8 mouse cellular contexts compared by ENCODE assay signal in genomic region chr13:54765281-54766191, GRCm38 (mm10). TPM values are rescaled to one million over a fixed set of nuclear protein-coding genes. Genes with fewer than 3 reads are reported as not detected.
DNase-seq lines count a peak whose midpoint lies in the region; ATAC-seq and TF ChIP-seq lines count a peak whose summit lies in the region.

No protein-coding gene starts in this region.

- 0 out of 2 replicates have a peak, but pooled peaks cover 1% of the 10 kb centered on the region for H3K9me3 ChIP-seq in liver, embryonic 12.5 days (replicated peaks)

- ATAC-seq in liver, embryonic 12.5 days: no peak
- ATAC-seq in megakaryocyte progenitor cell, adult 5-6 weeks (replicated peaks; ENCODE audit: poor library complexity): no peak

- no peak for TF ChIP-seq CTCF in embryonic fibroblast, embryonic 13.5 days (IDR thresholded peaks at IDR 0.05; ENCODE audit: borderline replicate concordance, insufficient read depth, low read length)

- H3K9ac ChIP-seq in liver, embryonic 12.5 days: no peak overlapping the region

- H3K4me1 ChIP-seq in embryonic fibroblast, embryonic 13.5 days (ENCODE audit: control insufficient read depth, insufficient read depth, low read length): no peaks in the 10 kb centered on the region
- peaks cover 10% of the 10 kb centered on the region; the same call in 1 of the 2 replicates for H3K4me1 ChIP-seq in liver, embryonic 12.5 days

- 0 out of 2 replicates have a peak overlapping the region, but pooled peaks have one; percentile 2 for H3K4me3 ChIP-seq in embryonic fibroblast, embryonic 13.5 days (ENCODE audit: insufficient read depth, low read length)
- H3K4me3 ChIP-seq in liver, embryonic 12.5 days: peak overlapping the region; percentile 20

- peaks cover 71% of the 10 kb centered on the region for H3K27me3 ChIP-seq in liver, embryonic 12.5 days (replicated peaks)

- peak; percentile 36 to 54 for DNase-seq in layer of hippocampus, postnatal 10 days (ENCODE audit: low spot score in 2 of 2)
- no peak for DNase-seq in layer of hippocampus, adult 18-20 months (ENCODE audit: low spot score in 2 of 2)
- DNase-seq in cerebellum, adult 11 months: peak; percentile 60
- DNase-seq in adrenal gland, postnatal 36 days: no peak
- no peak for DNase-seq in retina, embryonic 14.5 days (ENCODE audit: low spot score)

- no peak for TF ChIP-seq POLR2A in embryonic fibroblast, embryonic 13.5 days (IDR thresholded peaks at IDR 0.05; ENCODE audit: low read depth, low read length)

- no peak overlapping the region for H3K27ac ChIP-seq in embryonic fibroblast, embryonic 13.5 days (ENCODE audit: insufficient read depth, low read length)
- no peak overlapping the region for H3K27ac ChIP-seq in liver, embryonic 12.5 days

- no peaks in the 10 kb centered on the region for H3K36me3 ChIP-seq in liver, embryonic 12.5 days

- H3K4me2 ChIP-seq in liver, embryonic 12.5 days: peak overlapping the region; percentile 47

- 6% methylated on average over 44 of the region's 44 CpGs for WGBS in liver, embryonic 12.5 days (ENCODE audit: insufficient replicate concordance)

RNA-seq across cellular contexts. Expression of gene Sncb, which starts 0.9 kb away (rescaled TPM):
- total RNA-seq in layer of hippocampus, postnatal 10 days (2021): 100 to 1,000 TPM; 503 to 525 TPM
- 100 to 1,000 TPM; 687 to 705 TPM for total RNA-seq in layer of hippocampus, adult 18-20 months (2021)
- not detected in 2 replicates for polyA plus RNA-seq in embryonic fibroblast, embryonic 13.5 days (2011; ENCODE audit: insufficient read length, low read depth, missing spikeins)
- not detected in 2 replicates for polyA plus RNA-seq in liver, embryonic 12.5 days (2016; fragmentation: Nextera tagmentation; extraction: Ambion mirVana)
- total RNA-seq in megakaryocyte progenitor cell, adult 5-6 weeks (2015): not detected in 2 replicates
- total RNA-seq in megakaryocyte progenitor cell, adult 5-6 weeks (2017): not detected in 2 replicates
- total RNA-seq in adrenal gland, postnatal 36 days (2021): 1 to 10 TPM; 1.1 to 1.9 TPM

RNA-seq across cellular contexts. Expression of gene Gprin1, which starts 15.9 kb away (rescaled TPM):
- total RNA-seq in layer of hippocampus, postnatal 10 days (2021): 100 to 1,000 TPM; 204 TPM
- 100 to 1,000 TPM; 146 to 150 TPM for total RNA-seq in layer of hippocampus, adult 18-20 months (2021)
- 0.42 and 0.61 TPM in 2 replicates for polyA plus RNA-seq in embryonic fibroblast, embryonic 13.5 days (2011; ENCODE audit: insufficient read length, low read depth, missing spikeins)
- polyA plus RNA-seq in liver, embryonic 12.5 days (2016; fragmentation: Nextera tagmentation; extraction: Ambion mirVana): 0.23 and 0.35 TPM in 2 replicates
- not detected in 2 replicates for total RNA-seq in megakaryocyte progenitor cell, adult 5-6 weeks (2015)
- not detected in 2 replicates for total RNA-seq in megakaryocyte progenitor cell, adult 5-6 weeks (2017)
- total RNA-seq in adrenal gland, postnatal 36 days (2021): 1 to 10 TPM; 2.9 to 3.1 TPM

RNA-seq across cellular contexts. Expression of gene Eif4e1b, which starts 18.3 kb away (rescaled TPM):
- not detected for total RNA-seq in layer of hippocampus, postnatal 10 days (2021)
- not detected for total RNA-seq in layer of hippocampus, adult 18-20 months (2021)
- polyA plus RNA-seq in embryonic fibroblast, embryonic 13.5 days (2011; ENCODE audit: insufficient read length, low read depth, missing spikeins): not detected in 2 replicates
- not detected in 2 replicates for polyA plus RNA-seq in liver, embryonic 12.5 days (2016; fragmentation: Nextera tagmentation; extraction: Ambion mirVana)
- total RNA-seq in megakaryocyte progenitor cell, adult 5-6 weeks (2015): not detected in 2 replicates
- not detected in 2 replicates for total RNA-seq in megakaryocyte progenitor cell, adult 5-6 weeks (2017)
- not detected for total RNA-seq in adrenal gland, postnatal 36 days (2021)

RNA-seq across cellular contexts. Expression of gene Tspan17, which starts 23.6 kb away (rescaled TPM):
- total RNA-seq in layer of hippocampus, postnatal 10 days (2021): 10 to 100 TPM; 85.6 to 92.1 TPM
- total RNA-seq in layer of hippocampus, adult 18-20 months (2021): 10 to 100 TPM; 75.8 to 78.0 TPM
- 29.9 and 44.7 TPM in 2 replicates for polyA plus RNA-seq in embryonic fibroblast, embryonic 13.5 days (2011; ENCODE audit: insufficient read length, low read depth, missing spikeins)
- 1.8 and 2.3 TPM in 2 replicates for polyA plus RNA-seq in liver, embryonic 12.5 days (2016; fragmentation: Nextera tagmentation; extraction: Ambion mirVana)
- 0.30 and 0.73 TPM in 2 replicates for total RNA-seq in megakaryocyte progenitor cell, adult 5-6 weeks (2015)
- 0.71 and 3.0 TPM in 2 replicates for total RNA-seq in megakaryocyte progenitor cell, adult 5-6 weeks (2017)
- total RNA-seq in adrenal gland, postnatal 36 days (2021): 10 to 100 TPM; 24.0 to 33.4 TPM

Comparison
In these comparisons a context has a peak if more than half of its experiments do, and no peak if none do; other contexts are left out.
1. DNase-seq: peak in layer of hippocampus, postnatal 10 days (2 of 2) and cerebellum, adult 11 months (single experiment); none in layer of hippocampus, adult 18-20 months (0 of 2), adrenal gland, postnatal 36 days (0 of 2) and retina, embryonic 14.5 days (single experiment).
2. RNA of gene Sncb, which starts 0.9 kb away (total RNA-seq): 687 to 705 TPM in layer of hippocampus, adult 18-20 months and 503 to 525 TPM in layer of hippocampus, postnatal 10 days; 1.1 to 1.9 TPM in adrenal gland, postnatal 36 days and not detected in megakaryocyte progenitor cell, adult 5-6 weeks; every median in the first group is over 100 times any median in the second.
3. RNA of gene Gprin1, which starts 15.9 kb away (total RNA-seq): 204 TPM in layer of hippocampus, postnatal 10 days and 146 to 150 TPM in layer of hippocampus, adult 18-20 months; 2.9 to 3.1 TPM in adrenal gland, postnatal 36 days and not detected in megakaryocyte progenitor cell, adult 5-6 weeks; every median in the first group is over 10 times any median in the second.